In the genomic region with DNA sequence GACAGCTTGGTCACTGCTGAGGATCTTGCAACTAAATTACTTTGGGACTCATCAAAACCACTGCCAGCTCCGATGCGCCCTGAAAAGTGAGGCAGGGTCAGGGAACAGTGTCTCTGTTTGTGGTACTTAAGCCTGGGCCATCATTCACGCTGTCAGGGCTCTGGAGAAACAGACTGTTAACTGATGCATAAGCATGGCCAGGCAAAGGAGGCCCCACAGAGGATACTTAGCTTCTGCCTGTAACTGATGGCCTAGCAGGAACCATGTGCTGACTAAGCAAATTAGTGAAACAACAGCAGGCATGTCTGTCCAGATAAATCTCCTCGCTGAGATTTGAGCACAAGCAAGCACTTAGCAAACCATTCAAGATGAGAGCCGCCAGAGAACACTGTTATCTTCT, we compare ENCODE assay signal across 18 mouse cellular contexts.
DNase-seq lines count a peak whose midpoint lies in the region; ATAC-seq and TF ChIP-seq lines count a peak whose summit lies in the region.
"Had no signal": no experiment of that assay in that cellular context is flagged by ENCODE, and none has a peak within 500 bp of the region (broad histone marks: within the 10 kb centered on the region; RNA-seq: fewer than 3 reads in every experiment).

No protein-coding gene starts in this region.

- intact Hi-C loops in heart, postnatal 14 days (cut with DNase I), result no loop called here

- H3K9me3 ChIP-seq in intestine, embryonic 14.5 days (ENCODE audit: control insufficient read depth, low read length), result no peaks in the 10 kb centered on the region
- no peaks in the 10 kb centered on the region for H3K9me3 ChIP-seq in intestine, postnatal 0 days (ENCODE audit: control insufficient read depth)
- no peaks in the 10 kb centered on the region for H3K9me3 ChIP-seq in stomach, embryonic 14.5 days (ENCODE audit: control insufficient read depth, low read depth, low read length)
- no peaks in the 10 kb centered on the region for H3K9me3 ChIP-seq in stomach, postnatal 0 days (ENCODE audit: control insufficient read depth, low read length)
- no peaks in the 10 kb centered on the region for H3K9me3 ChIP-seq in hindbrain, postnatal 0 days (ENCODE audit: low read length)
- H3K9me3 ChIP-seq: heart, embryonic 10.5 days had no signal

- no peak for TF ChIP-seq EP300 in stomach, postnatal 0 days (optimal IDR thresholded peaks at IDR 0.05)

- no peak for DNase-seq in intestine, embryonic 14.5 days (ENCODE audit: low spot score)
- no peak for DNase-seq in stomach, postnatal 0 days (ENCODE audit: low spot score)
- DNase-seq in hindbrain, postnatal 0 days (ENCODE audit: low spot score), result peak; percentile 67
- peak; percentile 41 for DNase-seq in yolk sac, embryonic 10.5 days (ENCODE audit: low spot score)
- no peak for DNase-seq in heart, postnatal 14 days
- no peak for DNase-seq in layer of hippocampus, adult 9-11 months
- DNase-seq: adrenal gland, postnatal 14 days; cerebellum, postnatal 36 days; forebrain, postnatal 0 days; gastrocnemius, postnatal 10 days; heart, postnatal 36 days; kidney, postnatal 14 days; lung, adult 18-20 months; right cerebral cortex, postnatal 4 days had no signal

- ATAC-seq in intestine, embryonic 14.5 days (replicated peaks; ENCODE audit: low FRiP score, low TSS enrichment, low read depth), result 0 out of 2 replicates have a peak, but pooled peaks have one; percentile 58
- no peak for ATAC-seq in intestine, postnatal 0 days
- 0 out of 2 replicates have a peak, but pooled peaks have one; percentile 28 for ATAC-seq in stomach, embryonic 14.5 days (ENCODE audit: insufficient number of reproducible peaks, insufficient read depth, low FRiP score, low read depth)
- ATAC-seq in stomach, postnatal 0 days (ENCODE audit: low FRiP score, low TSS enrichment), result no peak
- ATAC-seq in hindbrain, postnatal 0 days, result peak; percentile 79
- ATAC-seq: forebrain, postnatal 0 days had no signal

- H3K4me2 ChIP-seq in intestine, embryonic 14.5 days (ENCODE audit: low read length), result no peak overlapping the region
- no peak overlapping the region for H3K4me2 ChIP-seq in intestine, postnatal 0 days (replicated peaks; ENCODE audit: low read depth)
- H3K4me2 ChIP-seq in stomach, embryonic 14.5 days (replicated peaks; ENCODE audit: low read depth, low read length), result no peak overlapping the region
- no peak overlapping the region for H3K4me2 ChIP-seq in stomach, postnatal 0 days (replicated peaks; ENCODE audit: low read depth)
- no peak overlapping the region for H3K4me2 ChIP-seq in hindbrain, postnatal 0 days (ENCODE audit: low read depth, low read length)

- no peak for TF ChIP-seq CTCF in intestine, postnatal 0 days (IDR thresholded peaks at IDR 0.05; ENCODE audit: low read depth)
- TF ChIP-seq CTCF in stomach, postnatal 0 days (IDR thresholded peaks at IDR 0.05; ENCODE audit: low read depth), result no peak
- TF ChIP-seq CTCF in hindbrain, postnatal 0 days (IDR thresholded peaks at IDR 0.05; ENCODE audit: low read depth), result no peak

- no peak overlapping the region for H3K9ac ChIP-seq in intestine, embryonic 14.5 days (ENCODE audit: low read length)
- no peak overlapping the region for H3K9ac ChIP-seq in intestine, postnatal 0 days (ENCODE audit: low read depth, low read length)
- no peak overlapping the region for H3K9ac ChIP-seq in stomach, embryonic 14.5 days (replicated peaks; ENCODE audit: low read depth, low read length)
- no peak overlapping the region for H3K9ac ChIP-seq in stomach, postnatal 0 days (ENCODE audit: low read length)
- H3K9ac ChIP-seq in hindbrain, postnatal 0 days (replicated peaks; ENCODE audit: low read length), result no peak overlapping the region
- H3K9ac ChIP-seq: forebrain, postnatal 0 days had no signal

- H3K36me3 ChIP-seq in intestine, embryonic 14.5 days (ENCODE audit: control insufficient read depth, insufficient read depth, low read length), result no peaks in the 10 kb centered on the region
- no peaks in the 10 kb centered on the region for H3K36me3 ChIP-seq in intestine, postnatal 0 days (ENCODE audit: control insufficient read depth, insufficient read depth)
- no peaks in the 10 kb centered on the region for H3K36me3 ChIP-seq in stomach, embryonic 14.5 days (ENCODE audit: control insufficient read depth, insufficient read depth, low read length)
- no peaks in the 10 kb centered on the region for H3K36me3 ChIP-seq in stomach, postnatal 0 days (ENCODE audit: control insufficient read depth, insufficient read depth, low read length)
- no peaks in the 10 kb centered on the region for H3K36me3 ChIP-seq in hindbrain, postnatal 0 days (ENCODE audit: insufficient read depth, low read length)
- H3K36me3 ChIP-seq: heart, embryonic 10.5 days had no signal

- no peak overlapping the region for H3K4me3 ChIP-seq in intestine, embryonic 14.5 days (ENCODE audit: low read depth, low read length)
- H3K4me3 ChIP-seq in intestine, postnatal 0 days (ENCODE audit: low read depth, low read length), result no peak overlapping the region
- H3K4me3 ChIP-seq in stomach, embryonic 14.5 days (ENCODE audit: low read depth, low read length), result no peak overlapping the region
- H3K4me3 ChIP-seq in stomach, postnatal 0 days (ENCODE audit: low read depth, low read length), result no peak overlapping the region
- no peak overlapping the region for H3K4me3 ChIP-seq in hindbrain, postnatal 0 days (ENCODE audit: low read length)
- H3K4me3 ChIP-seq: heart, embryonic 10.5 days; left cerebral cortex, adult 2 months had no signal

- H3K27me3 ChIP-seq in intestine, embryonic 14.5 days (replicated peaks; ENCODE audit: control insufficient read depth, insufficient read depth, low read length), result no peaks in the 10 kb centered on the region
- no peaks in the 10 kb centered on the region for H3K27me3 ChIP-seq in intestine, postnatal 0 days (replicated peaks; ENCODE audit: control insufficient read depth, insufficient read depth, low read length)
- H3K27me3 ChIP-seq in stomach, embryonic 14.5 days (ENCODE audit: control insufficient read depth, insufficient read depth, low read length), result no peaks in the 10 kb centered on the region
- no peaks in the 10 kb centered on the region for H3K27me3 ChIP-seq in stomach, postnatal 0 days (ENCODE audit: control insufficient read depth, insufficient read depth, low read length)
- H3K27me3 ChIP-seq in hindbrain, postnatal 0 days (ENCODE audit: insufficient read depth, low read length), result no peaks in the 10 kb centered on the region

- H3K27ac ChIP-seq in intestine, embryonic 14.5 days (ENCODE audit: low read depth), result no peak overlapping the region; the same call in 1 of the 2 replicates
- H3K27ac ChIP-seq in intestine, postnatal 0 days (ENCODE audit: low read depth, low read length), result no peak overlapping the region
- no peak overlapping the region for H3K27ac ChIP-seq in stomach, embryonic 14.5 days (ENCODE audit: low read length)
- H3K27ac ChIP-seq in stomach, postnatal 0 days (replicated peaks), result no peak overlapping the region
- H3K27ac ChIP-seq in hindbrain, postnatal 0 days, result no peak overlapping the region
- H3K27ac ChIP-seq: heart, embryonic 10.5 days; left cerebral cortex, adult 2 months had no signal

- no peaks in the 10 kb centered on the region for H3K4me1 ChIP-seq in intestine, embryonic 14.5 days (replicated peaks; ENCODE audit: control insufficient read depth, insufficient read depth, low read length)
- H3K4me1 ChIP-seq in intestine, postnatal 0 days (replicated peaks; ENCODE audit: control insufficient read depth, insufficient read depth, low read length), result no peaks in the 10 kb centered on the region
- no peaks in the 10 kb centered on the region for H3K4me1 ChIP-seq in stomach, embryonic 14.5 days (ENCODE audit: control insufficient read depth, insufficient read depth, low read length)
- no peaks in the 10 kb centered on the region for H3K4me1 ChIP-seq in stomach, postnatal 0 days (replicated peaks; ENCODE audit: control insufficient read depth, insufficient read depth)
- no peaks in the 10 kb centered on the region for H3K4me1 ChIP-seq in hindbrain, postnatal 0 days (ENCODE audit: insufficient read depth, low read length)

- WGBS in intestine, embryonic 14.5 days, result 24% methylated on average over 5 of the region's 5 CpGs
- WGBS in intestine, postnatal 0 days, result 45% methylated on average over 5 of the region's 5 CpGs
- 20% methylated on average over 5 of the region's 5 CpGs for WGBS in stomach, embryonic 14.5 days
- 36% methylated on average over 5 of the region's 5 CpGs for WGBS in stomach, postnatal 0 days
- 35% methylated on average over 5 of the region's 5 CpGs for WGBS in hindbrain, postnatal 0 days

Comparison
In these comparisons a context has a peak if more than half of its experiments do, and no peak if none do; other contexts are left out.
1. ATAC-seq: peak in intestine, embryonic 14.5 days (single experiment), stomach, embryonic 14.5 days (single experiment) and hindbrain, postnatal 0 days (single experiment); none in intestine, postnatal 0 days (single experiment) and stomach, postnatal 0 days (single experiment).
2. DNase-seq: peak in hindbrain, postnatal 0 days (single experiment) and yolk sac, embryonic 10.5 days (single experiment); none in intestine, embryonic 14.5 days (single experiment), stomach, postnatal 0 days (single experiment), heart, postnatal 14 days (0 of 2) and layer of hippocampus, adult 9-11 months (single experiment).